In genomic region chr19:46322144-46322995, GRCm38 (mm10) we compare ENCODE assay signal across 11 mouse cellular contexts. TPM values are rescaled to one million over a fixed set of nuclear protein-coding genes. Genes with fewer than 3 reads are reported as not detected.
DNase-seq lines count a peak whose midpoint lies in the region; ATAC-seq and TF ChIP-seq lines count a peak whose summit lies in the region.
"Had no signal": no experiment of that assay in that cellular context is flagged by ENCODE, and none has a peak within 500 bp of the region (broad histone marks: within the 10 kb centered on the region; RNA-seq: fewer than 3 reads in every experiment).

No protein-coding gene starts in this region.

- H3K4me3 ChIP-seq in stomach, embryonic 16.5 days (replicated peaks; ENCODE audit: low read length), result no peak overlapping the region
- no peak overlapping the region for H3K4me3 ChIP-seq in stomach, postnatal 0 days (ENCODE audit: low read depth, low read length)
- no peak overlapping the region for H3K4me3 ChIP-seq in hindbrain, embryonic 15.5 days
- H3K4me3 ChIP-seq: megakaryocyte, embryonic 14.5 days had no signal

- H3K4me2 ChIP-seq in stomach, embryonic 16.5 days (ENCODE audit: low read depth, low read length), result no peak overlapping the region
- no peak overlapping the region for H3K4me2 ChIP-seq in stomach, postnatal 0 days (replicated peaks; ENCODE audit: low read depth)
- H3K4me2 ChIP-seq in hindbrain, embryonic 15.5 days, result peak overlapping the region; percentile 43; the same call in 1 of the 2 replicates
- H3K4me2 ChIP-seq: liver, embryonic 11.5 days had no signal

- DNase-seq in adrenal gland, adult 8-10 months, result peak; percentile 3
- DNase-seq in adrenal gland, adult 2 months, result no peak
- DNase-seq in stomach, postnatal 0 days (ENCODE audit: low spot score), result no peak
- DNase-seq in thymus, adult 18-20 months, result no peak
- no peak for DNase-seq in spleen, postnatal 36 days (ENCODE audit: low spot score in 2 of 2)
- no peak for DNase-seq in thymus, postnatal 10 days (ENCODE audit: low spot score in 2 of 2)

- H3K9ac ChIP-seq in stomach, embryonic 16.5 days (ENCODE audit: low read length), result 0 out of 2 replicates have a peak overlapping the region, but pooled peaks have one; percentile 2
- H3K9ac ChIP-seq in stomach, postnatal 0 days (ENCODE audit: low read length), result no peak overlapping the region
- peak overlapping the region; percentile 30 for H3K9ac ChIP-seq in hindbrain, embryonic 15.5 days

- 56% methylated on average over 11 of the region's 11 CpGs for WGBS in stomach, embryonic 16.5 days
- WGBS in stomach, postnatal 0 days, result 62% methylated on average over 11 of the region's 11 CpGs
- 51% methylated on average over 11 of the region's 11 CpGs for WGBS in hindbrain, embryonic 15.5 days

- peaks cover 39% of the 10 kb centered on the region for H3K4me1 ChIP-seq in stomach, embryonic 16.5 days (ENCODE audit: control insufficient read depth, insufficient read depth, low read length)
- 0 out of 2 replicates have a peak, but pooled peaks cover under 1% of the 10 kb centered on the region for H3K4me1 ChIP-seq in stomach, postnatal 0 days (replicated peaks; ENCODE audit: control insufficient read depth, insufficient read depth)
- peaks cover 87% of the 10 kb centered on the region for H3K4me1 ChIP-seq in hindbrain, embryonic 15.5 days (replicated peaks)

- no peak for TF ChIP-seq EP300 in stomach, postnatal 0 days (optimal IDR thresholded peaks at IDR 0.05)

- H3K27me3 ChIP-seq in stomach, embryonic 16.5 days (ENCODE audit: control insufficient read depth, insufficient read depth, low read length), result peaks cover 51% of the 10 kb centered on the region
- H3K27me3 ChIP-seq in stomach, postnatal 0 days (ENCODE audit: control insufficient read depth, insufficient read depth, low read length), result peaks cover 3% of the 10 kb centered on the region; the same call in 1 of the 2 replicates
- H3K27me3 ChIP-seq in hindbrain, embryonic 15.5 days, result 0 out of 2 replicates have a peak, but pooled peaks cover 9% of the 10 kb centered on the region

- no peaks in the 10 kb centered on the region for H3K36me3 ChIP-seq in stomach, embryonic 16.5 days (ENCODE audit: control insufficient read depth, insufficient read depth, low read length)
- no peaks in the 10 kb centered on the region for H3K36me3 ChIP-seq in stomach, postnatal 0 days (ENCODE audit: control insufficient read depth, insufficient read depth, low read length)
- H3K36me3 ChIP-seq in hindbrain, embryonic 15.5 days, result no peaks in the 10 kb centered on the region

- no peaks in the 10 kb centered on the region for H3K9me3 ChIP-seq in stomach, embryonic 16.5 days (replicated peaks; ENCODE audit: control insufficient read depth, low read length)
- no peaks in the 10 kb centered on the region for H3K9me3 ChIP-seq in stomach, postnatal 0 days (ENCODE audit: control insufficient read depth, low read length)
- no peaks in the 10 kb centered on the region for H3K9me3 ChIP-seq in hindbrain, embryonic 15.5 days
- H3K9me3 ChIP-seq: megakaryocyte, embryonic 14.5 days had no signal

- TF ChIP-seq CTCF in stomach, postnatal 0 days (IDR thresholded peaks at IDR 0.05; ENCODE audit: low read depth), result no peak

- peak overlapping the region; percentile 41; the same call in 1 of the 2 replicates for H3K27ac ChIP-seq in stomach, embryonic 16.5 days (ENCODE audit: low read length)
- H3K27ac ChIP-seq in stomach, postnatal 0 days (replicated peaks), result no peak overlapping the region; the same call in 1 of the 2 replicates
- H3K27ac ChIP-seq in hindbrain, embryonic 15.5 days (replicated peaks), result peak overlapping the region; percentile 69

- ATAC-seq in stomach, embryonic 16.5 days (ENCODE audit: insufficient read depth, low FRiP score), result no peak
- no peak for ATAC-seq in stomach, postnatal 0 days (ENCODE audit: low FRiP score, low TSS enrichment)
- no peak for ATAC-seq in hindbrain, embryonic 15.5 days (ENCODE audit: low FRiP score, low read depth)

RNA-seq across cellular contexts. Expression of gene Psd, which starts 4.6 kb away (rescaled TPM):
- 10 to 100 TPM in 3 of 4 experiments, 1 to 10 TPM in 1; 7.9 to 14.9 (median 13.1) TPM for total RNA-seq in adrenal gland, adult 8-10 months (2022)
- 1 to 10 TPM; 7.3 to 7.9 TPM for total RNA-seq in adrenal gland, adult 2 months (2021)
- 13.7 and 18.1 TPM in 2 replicates for polyA plus RNA-seq in adrenal gland, adult 2 months (2012; rRNA removed)
- polyA plus RNA-seq in stomach, embryonic 16.5 days (2015; fragmentation: Nextera tagmentation; extraction: Ambion mirVana), result 22.1 and 23.0 TPM in 2 replicates
- polyA plus RNA-seq in stomach, postnatal 0 days (2015; fragmentation: Nextera tagmentation; extraction: Ambion mirVana), result 44.9 and 59.2 TPM in 2 replicates
- 119 and 145 TPM in 2 replicates for polyA plus RNA-seq in hindbrain, embryonic 15.5 days (2015; fragmentation: Nextera tagmentation; extraction: Ambion mirVana)
- total RNA-seq: granulocyte monocyte progenitor cell, adult 5-6 weeks had no signal

RNA-seq across cellular contexts. Expression of gene Fbxl15, which starts 5.6 kb away (rescaled TPM):
- 10 to 100 TPM; 11.9 to 16.2 (median 13.2) TPM for total RNA-seq in adrenal gland, adult 8-10 months (2022)
- 10 to 100 TPM in 1 of 2 experiments, 1 to 10 TPM in 1; 6.7 to 12.1 TPM for total RNA-seq in adrenal gland, adult 2 months (2021)
- 41.6 and 60.3 TPM in 2 replicates for polyA plus RNA-seq in adrenal gland, adult 2 months (2012; rRNA removed)
- 14.1 and 16.0 TPM in 2 replicates for polyA plus RNA-seq in stomach, embryonic 16.5 days (2015; fragmentation: Nextera tagmentation; extraction: Ambion mirVana)
- 13.2 and 14.8 TPM in 2 replicates for polyA plus RNA-seq in stomach, postnatal 0 days (2015; fragmentation: Nextera tagmentation; extraction: Ambion mirVana)
- 47.1 and 51.8 TPM in 2 replicates for polyA plus RNA-seq in hindbrain, embryonic 15.5 days (2015; fragmentation: Nextera tagmentation; extraction: Ambion mirVana)

RNA-seq across cellular contexts. Expression of gene Cuedc2, which starts 16.1 kb away (rescaled TPM):
- 100 to 1,000 TPM in 2 of 4 experiments, 10 to 100 TPM in 2; 77.2 to 109 (median 89.6) TPM for total RNA-seq in adrenal gland, adult 8-10 months (2022)
- 10 to 100 TPM; 72.2 to 87.7 TPM for total RNA-seq in adrenal gland, adult 2 months (2021)
- 41.3 and 42.5 TPM in 2 replicates for polyA plus RNA-seq in adrenal gland, adult 2 months (2012; rRNA removed)
- 131 and 133 TPM in 2 replicates for polyA plus RNA-seq in stomach, embryonic 16.5 days (2015; fragmentation: Nextera tagmentation; extraction: Ambion mirVana)
- polyA plus RNA-seq in stomach, postnatal 0 days (2015; fragmentation: Nextera tagmentation; extraction: Ambion mirVana), result 75.3 and 77.5 TPM in 2 replicates
- 336 and 347 TPM in 2 replicates for polyA plus RNA-seq in hindbrain, embryonic 15.5 days (2015; fragmentation: Nextera tagmentation; extraction: Ambion mirVana)

RNA-seq across cellular contexts. Expression of gene Nfkb2, which starts 18.2 kb away (rescaled TPM):
- total RNA-seq in adrenal gland, adult 8-10 months (2022), result 10 to 100 TPM; 35.6 to 40.1 (median 37.3) TPM
- 10 to 100 TPM; 34.9 to 44.3 TPM for total RNA-seq in adrenal gland, adult 2 months (2021)
- polyA plus RNA-seq in adrenal gland, adult 2 months (2012; rRNA removed), result 65.7 and 80.9 TPM in 2 replicates
- 10.2 and 10.4 TPM in 2 replicates for polyA plus RNA-seq in stomach, embryonic 16.5 days (2015; fragmentation: Nextera tagmentation; extraction: Ambion mirVana)
- polyA plus RNA-seq in stomach, postnatal 0 days (2015; fragmentation: Nextera tagmentation; extraction: Ambion mirVana), result 11.4 and 11.6 TPM in 2 replicates
- polyA plus RNA-seq in hindbrain, embryonic 15.5 days (2015; fragmentation: Nextera tagmentation; extraction: Ambion mirVana), result 2.8 and 3.3 TPM in 2 replicates

RNA-seq across cellular contexts. Expression of gene Mfsd13a, which starts 18.6 kb away (rescaled TPM):
- total RNA-seq in adrenal gland, adult 8-10 months (2022), result 10 to 100 TPM; 11.7 to 21.1 (median 16.6) TPM
- 1 to 10 TPM; 7.3 to 9.6 TPM for total RNA-seq in adrenal gland, adult 2 months (2021)
- 43.2 and 63.5 TPM in 2 replicates for polyA plus RNA-seq in adrenal gland, adult 2 months (2012; rRNA removed)
- polyA plus RNA-seq in stomach, embryonic 16.5 days (2015; fragmentation: Nextera tagmentation; extraction: Ambion mirVana), result 13.8 and 16.8 TPM in 2 replicates
- polyA plus RNA-seq in stomach, postnatal 0 days (2015; fragmentation: Nextera tagmentation; extraction: Ambion mirVana), result 5.3 and 7.7 TPM in 2 replicates
- 12.3 and 12.5 TPM in 2 replicates for polyA plus RNA-seq in hindbrain, embryonic 15.5 days (2015; fragmentation: Nextera tagmentation; extraction: Ambion mirVana)
